Mouse (Mus musculus): ENCODE results near the gene Cenpx.

The Cenpx gene

DNA sequence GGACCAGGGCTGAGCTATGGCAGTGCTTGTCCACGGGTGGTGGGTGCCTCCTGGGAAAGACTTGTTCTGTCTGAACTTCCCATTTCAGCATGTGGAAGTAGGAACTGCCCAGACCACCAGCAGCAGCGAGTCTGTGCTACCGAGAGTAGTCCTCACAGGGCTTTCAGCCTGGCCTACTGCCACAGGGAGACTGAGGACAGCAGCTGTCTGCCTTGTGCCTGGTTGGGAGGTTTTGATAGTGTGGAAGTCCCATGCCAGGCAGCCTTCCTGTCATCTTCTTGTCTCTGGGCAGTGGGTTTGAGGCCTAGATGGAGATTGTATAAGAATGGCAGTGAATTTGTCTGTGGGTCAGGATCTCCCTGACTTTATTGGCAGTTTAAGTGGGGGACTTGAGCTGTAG lies 24.2 kb downstream of the Cenpx start:
- no peak for TF ChIP-seq GATA4 (IDR thresholded peaks at IDR 0.05; ENCODE audit: insufficient replicate concordance, low read length)

DNA sequence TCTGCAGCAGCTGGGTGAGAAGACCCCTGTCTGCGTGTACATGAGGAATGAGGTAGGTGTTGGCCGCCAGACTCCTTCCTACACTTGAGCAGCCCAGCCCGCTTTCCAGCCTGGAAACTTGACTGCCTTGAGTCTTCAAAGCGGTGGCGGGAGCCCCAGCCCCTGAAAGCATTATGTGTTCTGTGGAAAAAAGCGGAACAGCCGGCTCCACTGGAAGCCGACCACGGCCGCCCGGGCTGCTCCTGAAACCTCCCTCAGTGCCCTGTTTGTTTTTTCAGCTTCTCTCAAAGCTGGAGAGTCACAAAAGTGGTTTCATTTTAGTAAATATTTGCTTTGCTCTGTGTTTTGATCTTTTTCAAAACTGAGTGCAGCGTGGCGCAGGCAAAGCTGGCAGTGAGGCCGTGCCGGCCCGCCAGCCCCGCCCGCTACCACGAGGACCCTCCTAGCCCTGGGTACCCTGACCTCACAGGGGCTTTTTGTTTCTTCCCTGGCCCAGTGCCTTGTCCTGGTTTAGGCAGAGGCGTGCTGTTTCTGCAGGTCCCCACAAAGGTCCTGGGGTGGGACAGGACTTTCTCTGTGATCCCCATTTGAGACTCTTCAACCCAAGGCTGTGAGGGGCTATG lies 26.8 kb downstream of the Cenpx start:
- no peak for TF ChIP-seq GATA4 (IDR thresholded peaks at IDR 0.05; ENCODE audit: insufficient replicate concordance, low read length)

DNA sequence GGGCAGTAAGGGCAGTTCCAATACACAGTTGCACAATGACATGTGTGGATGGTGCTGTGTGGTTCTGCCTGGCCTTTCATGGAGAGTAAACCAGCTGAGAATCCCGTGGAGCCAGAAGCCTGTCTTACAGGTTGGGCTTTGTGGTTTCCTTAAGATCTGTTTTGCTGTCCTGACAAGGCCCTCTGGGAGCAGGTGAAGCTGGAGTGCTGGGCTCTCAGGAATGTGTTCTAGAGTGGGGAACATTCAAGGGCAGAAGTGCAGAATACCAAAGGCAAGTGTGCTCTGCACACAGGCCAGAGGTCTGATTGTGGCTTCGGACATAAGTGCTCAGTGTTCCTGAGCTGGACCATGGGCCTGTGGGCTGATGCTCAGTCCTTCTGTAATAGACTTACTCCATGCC lies 28.9 kb downstream of the Cenpx start:
- TF ChIP-seq GATA4 (IDR thresholded peaks at IDR 0.05; ENCODE audit: insufficient replicate concordance, low read length), result no peak

DNA sequence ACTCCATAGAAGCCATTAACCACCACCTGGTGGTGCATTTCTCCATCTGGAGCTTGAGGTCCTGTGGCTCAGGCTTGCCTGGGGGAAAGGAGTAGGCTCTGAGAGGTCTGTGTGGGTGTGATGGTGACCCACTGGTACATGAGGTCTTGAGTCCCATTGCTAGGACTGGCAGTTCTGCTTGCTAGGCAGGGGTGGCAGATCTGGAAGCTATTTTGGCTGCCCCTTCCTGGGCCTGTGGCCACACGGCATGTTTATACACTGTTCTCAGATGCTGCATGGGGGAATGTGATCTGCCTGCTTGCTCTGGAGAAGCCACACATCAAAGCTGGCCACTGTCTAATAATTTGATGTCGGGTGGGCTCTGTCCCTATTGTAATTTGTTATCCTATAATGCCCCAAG lies 29.5 kb downstream of the Cenpx start:
- TF ChIP-seq GATA4 (IDR thresholded peaks at IDR 0.05; ENCODE audit: insufficient replicate concordance, low read length), result no peak

DNA sequence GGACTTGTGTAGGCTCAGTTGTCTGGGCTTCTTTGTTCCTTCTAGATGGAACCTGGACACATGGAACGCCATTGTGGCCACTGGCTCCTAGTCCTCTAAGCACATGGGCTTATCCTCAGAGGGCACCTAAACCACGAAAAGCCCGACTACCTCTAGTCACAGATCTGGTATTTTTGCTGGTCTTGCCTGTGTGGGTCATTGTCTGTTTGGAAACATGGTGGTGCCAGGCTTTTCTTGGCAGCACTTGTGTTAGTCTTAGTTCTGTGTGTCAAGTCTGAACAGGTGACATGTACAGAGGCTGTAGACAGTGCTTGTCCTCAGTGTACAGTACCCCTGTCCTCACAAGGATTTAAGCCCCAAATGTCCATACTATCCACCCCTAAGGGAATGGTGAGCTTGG lies 30.0 kb downstream of the Cenpx start:
- no peak for TF ChIP-seq GATA4 (IDR thresholded peaks at IDR 0.05; ENCODE audit: insufficient replicate concordance, low read length)

DNA sequence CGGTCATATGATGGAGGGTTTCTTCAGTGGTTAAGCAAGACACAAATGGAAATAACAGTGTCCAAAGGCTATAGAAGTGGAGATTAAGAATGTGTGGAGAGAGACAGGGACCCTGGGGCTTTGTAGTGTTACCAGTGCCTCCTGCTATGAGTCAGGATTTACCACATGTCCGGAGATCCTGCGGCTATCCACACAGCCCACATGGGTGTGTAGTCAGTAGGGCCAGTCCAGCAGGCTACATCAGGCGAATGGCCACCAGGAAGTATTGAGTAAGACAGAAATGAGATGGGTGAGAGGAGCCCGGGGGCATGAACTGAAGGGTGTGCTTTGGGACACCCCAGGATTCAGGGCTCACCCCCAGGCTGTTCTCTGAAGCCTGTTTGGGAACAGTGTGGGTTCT lies 30.9 kb downstream of the Cenpx start:
- TF ChIP-seq GATA4 (IDR thresholded peaks at IDR 0.05; ENCODE audit: insufficient replicate concordance, low read length), result no peak

DNA sequence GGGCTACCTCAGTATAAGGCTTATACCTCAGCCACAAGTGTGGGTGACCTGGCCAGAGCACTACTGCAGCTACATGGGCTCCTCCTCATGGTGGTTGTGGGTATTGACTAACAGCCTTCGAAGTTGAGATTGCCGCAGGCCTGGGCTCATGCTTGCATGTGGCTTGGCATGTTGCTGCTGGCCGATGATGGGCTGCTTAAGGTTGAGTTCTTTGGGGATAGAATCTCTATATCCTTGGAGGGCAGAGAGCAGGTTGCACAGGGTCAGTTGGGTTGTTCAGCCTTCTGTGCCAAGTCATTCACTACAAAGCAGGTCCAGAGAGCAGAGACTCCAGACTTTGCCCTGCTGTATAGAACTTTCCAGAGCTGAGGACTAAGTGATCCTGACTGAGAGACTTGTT lies 33.6 kb downstream of the Cenpx start:
- 0 out of 2 replicates have a peak, but pooled peaks have one; percentile 14 for TF ChIP-seq GATA4 (IDR thresholded peaks at IDR 0.05; ENCODE audit: insufficient replicate concordance, low read length)

DNA sequence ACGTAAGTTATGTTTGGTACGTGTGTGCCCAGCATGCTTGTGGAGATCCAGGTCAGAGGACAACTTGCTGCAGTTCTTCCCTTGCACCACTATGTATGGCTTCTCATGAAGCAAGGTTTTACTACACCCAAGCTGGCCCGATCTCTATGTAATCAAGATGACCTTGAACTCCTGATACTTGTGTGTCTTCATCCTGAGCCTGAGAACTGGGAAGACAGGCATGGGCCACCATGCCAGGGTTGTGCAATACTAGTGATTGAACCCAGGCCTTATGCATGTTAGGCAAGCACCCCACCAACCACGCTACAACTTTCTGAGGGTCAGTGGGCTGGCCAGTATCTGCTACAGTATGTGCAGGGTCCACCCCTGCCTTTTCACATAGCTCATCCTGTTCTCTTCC lies 36.6 kb downstream of the Cenpx start:
- TF ChIP-seq GATA4 (IDR thresholded peaks at IDR 0.05; ENCODE audit: insufficient replicate concordance, low read length), result peak; percentile 45; the same call in 1 of the 2 replicates

DNA sequence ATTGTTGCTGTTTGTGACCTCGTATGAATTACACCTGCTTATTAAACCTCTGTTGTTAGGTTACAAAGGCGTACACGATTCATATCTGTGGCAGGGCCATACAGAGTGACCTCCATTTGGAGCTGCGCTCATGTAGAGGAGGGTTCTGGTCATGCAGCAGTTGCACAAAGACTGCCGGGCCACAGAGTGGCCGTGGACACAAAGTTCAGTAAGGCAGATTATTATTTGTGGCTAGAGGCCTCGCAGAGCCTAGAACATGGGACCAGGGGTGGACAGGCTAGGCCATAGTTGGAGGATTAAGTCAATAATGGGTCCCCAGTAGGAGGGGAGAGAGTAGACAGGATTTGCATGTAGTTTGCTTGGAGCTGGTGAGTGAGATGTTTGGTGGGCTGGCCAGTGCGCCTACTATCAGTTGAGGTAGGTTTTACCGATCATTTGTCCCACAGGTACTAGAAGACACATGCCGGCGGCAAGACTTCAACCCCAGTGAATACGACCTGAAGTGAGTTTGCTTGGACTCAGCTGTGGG lies 39.9 kb downstream of the Cenpx start:
- no peak for TF ChIP-seq GATA4 (IDR thresholded peaks at IDR 0.05; ENCODE audit: insufficient replicate concordance, low read length)

DNA sequence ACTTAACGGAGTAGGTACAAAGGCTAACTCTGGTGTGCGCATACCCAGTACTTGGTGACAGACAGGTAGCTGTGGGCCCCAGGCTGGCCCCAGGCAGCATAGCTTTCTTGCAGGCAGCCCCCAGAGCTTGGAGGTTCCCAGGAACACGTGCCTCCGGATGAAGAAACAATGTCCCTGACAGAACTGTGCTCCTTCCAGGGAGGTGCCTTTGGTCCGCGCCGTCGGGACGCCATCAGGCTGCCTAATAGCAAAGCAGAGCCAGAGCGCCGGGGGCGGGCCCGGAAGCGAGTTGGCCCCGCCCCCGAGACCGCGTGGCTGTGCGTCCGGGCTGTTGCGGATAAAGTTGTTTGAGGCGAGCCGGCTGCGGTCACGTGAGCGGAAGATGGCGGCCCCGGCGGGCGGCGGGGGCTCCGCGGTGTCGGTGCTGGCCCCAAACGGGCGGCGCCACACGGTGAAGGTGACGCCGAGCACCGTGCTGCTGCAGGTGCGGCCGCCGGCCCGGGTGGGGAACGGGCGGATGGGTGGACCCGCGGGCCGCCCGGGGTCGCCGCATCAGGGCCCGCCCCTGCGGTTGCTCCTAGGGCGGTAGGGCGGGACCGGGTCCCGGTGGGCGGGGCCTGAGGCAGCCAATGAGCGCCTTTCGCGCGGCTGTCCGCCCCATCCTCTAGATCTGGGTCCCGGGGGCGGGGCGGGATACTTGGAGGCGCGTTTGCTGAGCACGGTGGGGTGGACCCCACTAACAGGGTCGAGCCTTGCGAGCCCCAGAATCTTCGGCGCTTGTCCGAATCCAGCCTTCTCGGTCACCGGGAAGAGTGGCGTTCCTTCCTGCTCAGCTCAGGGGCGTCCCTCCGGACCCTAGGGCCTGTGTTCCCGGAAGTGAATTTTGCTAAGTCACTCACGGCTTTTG lies 40.6 kb downstream of the Cenpx start, which contains the start of gene Aspscr1:
Gene Aspscr1, plus strand, starts transcription at position 287 of the 907 bp plus-strand sequence.
- peak; percentile 51; the same call in 1 of the 2 replicates for TF ChIP-seq GATA4 (IDR thresholded peaks at IDR 0.05; ENCODE audit: insufficient replicate concordance, low read length)

DNA sequence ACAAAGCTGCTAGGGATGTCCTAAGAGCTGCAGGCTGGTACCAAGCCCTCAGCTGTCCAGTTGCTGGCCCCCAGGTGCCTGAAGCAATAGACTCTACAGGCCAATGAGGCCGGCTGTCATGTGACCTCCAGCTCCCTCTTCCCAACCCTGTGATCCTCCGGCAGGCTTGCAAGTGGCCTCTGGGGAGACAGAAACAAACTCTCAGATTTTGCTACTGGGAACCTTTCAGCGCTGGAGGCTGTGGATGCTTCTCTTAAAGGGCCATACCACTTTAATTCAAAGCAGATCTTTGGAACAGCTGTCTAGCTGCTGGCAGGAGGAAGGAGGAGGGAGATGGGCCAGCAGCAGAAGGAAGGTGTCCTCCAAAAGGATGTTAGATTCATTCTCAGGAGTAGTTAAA lies 46.9 kb downstream of the Cenpx start:
- TF ChIP-seq GATA4 (IDR thresholded peaks at IDR 0.05; ENCODE audit: insufficient replicate concordance, low read length), result no peak

DNA sequence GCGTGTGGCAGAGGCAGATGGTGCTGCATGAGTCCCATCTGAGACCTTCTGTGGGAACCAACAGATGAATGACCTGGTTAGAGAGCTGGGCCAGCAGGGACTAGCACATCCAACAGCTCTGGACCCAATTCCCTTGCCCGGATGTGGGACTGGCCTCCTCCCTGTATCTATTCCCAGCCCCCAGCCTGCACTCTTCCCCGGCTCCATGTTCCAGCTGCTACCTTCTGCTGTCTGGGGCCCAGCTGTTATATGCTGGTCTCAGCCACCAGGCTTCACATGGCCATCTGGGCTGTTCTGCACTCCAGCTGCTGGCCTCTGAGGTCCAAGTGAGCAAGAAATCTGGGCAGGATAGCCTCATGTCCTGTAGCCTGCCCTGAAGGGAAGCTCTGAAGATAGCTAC lies 48.1 kb downstream of the Cenpx start:
- no peak for TF ChIP-seq GATA4 (IDR thresholded peaks at IDR 0.05; ENCODE audit: insufficient replicate concordance, low read length)

DNA sequence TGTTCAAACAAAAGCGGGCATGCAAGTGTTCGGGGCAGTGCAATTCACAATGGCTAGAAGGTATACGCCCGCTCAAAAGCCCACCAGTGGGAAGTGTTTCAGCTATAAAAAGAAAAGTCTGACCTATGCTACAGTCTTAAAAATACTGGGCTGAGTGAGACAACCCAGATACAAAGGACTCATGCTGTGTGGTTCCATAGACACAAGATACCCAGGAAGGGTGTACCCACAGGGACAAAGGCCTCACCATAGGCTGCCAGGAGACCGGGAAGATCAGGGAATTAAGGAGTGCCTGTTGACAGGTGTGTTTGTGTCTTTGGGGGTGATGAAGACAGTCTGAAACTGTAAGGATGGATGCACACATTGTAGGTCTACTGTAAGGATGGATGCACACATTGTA lies 49.8 kb downstream of the Cenpx start:
- no peak for TF ChIP-seq GATA4 (IDR thresholded peaks at IDR 0.05; ENCODE audit: insufficient replicate concordance, low read length)

DNA sequence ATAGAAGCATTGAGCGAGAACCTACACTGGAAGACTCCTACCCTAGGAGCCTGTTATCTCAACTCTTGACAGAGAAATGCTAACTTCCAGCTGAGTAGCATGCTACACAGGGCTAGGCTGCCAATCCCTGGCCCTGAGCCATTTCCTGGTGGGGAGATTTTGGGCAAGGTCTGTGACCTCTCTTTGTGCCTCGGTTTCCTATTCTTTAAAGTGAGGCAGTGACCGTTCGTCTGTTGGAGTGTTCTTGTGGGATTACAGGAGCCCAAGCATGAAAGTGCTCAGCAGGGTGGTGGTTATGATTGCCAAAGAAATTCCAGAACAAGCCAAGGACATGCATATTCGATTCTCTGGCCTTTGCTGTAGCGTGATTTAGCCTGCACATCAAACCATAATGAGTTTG lies 50.8 kb downstream of the Cenpx start:
- no peak for TF ChIP-seq GATA4 (IDR thresholded peaks at IDR 0.05; ENCODE audit: insufficient replicate concordance, low read length)

DNA sequence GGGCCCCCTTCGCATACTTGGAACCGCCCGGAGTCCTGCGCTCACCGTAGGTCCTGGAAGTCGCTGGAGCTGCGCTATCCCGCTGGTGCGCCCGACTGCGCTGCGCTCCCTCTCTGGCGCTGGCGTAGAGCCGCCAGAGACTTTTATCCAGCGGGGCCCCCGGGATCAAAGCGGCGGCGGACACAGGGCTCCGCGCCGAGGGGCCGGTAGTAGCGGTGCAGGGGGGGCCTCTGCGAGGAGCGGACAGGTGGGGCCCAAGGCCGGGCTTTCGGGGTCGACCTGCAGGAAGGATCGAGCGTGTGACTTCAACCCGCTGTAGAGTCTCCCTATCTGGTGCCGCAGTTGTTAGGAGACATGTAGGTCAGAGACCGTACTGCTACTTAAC lies 52.5 kb downstream of the Cenpx start, which contains the start of gene Notum:
Gene Notum, minus strand, starts transcription at position 100 of the 385 bp plus-strand sequence.
- no peak for TF ChIP-seq GATA4 (IDR thresholded peaks at IDR 0.05; ENCODE audit: insufficient replicate concordance, low read length)

Measured in liver, adult (tissue).